Mouse (Mus musculus) gastrocnemius, adult 2 months (tissue): ENCODE results near the gene Tbl1xr1. TPM values are rescaled to one million over a fixed set of nuclear protein-coding genes. Genes with fewer than 3 reads are reported as not detected.

Experiments
- DNase-seq: peaks from one replicate; pipeline ENCODE4 v3.0.0; 2022
- H3K27ac ChIP-seq: fragments of 200-600 bp; 2 replicates; pipeline ENCODE4 v1.8.1; 2022; ENCODE audit warnings: mild to moderate bottlenecking
- H3K4me3 ChIP-seq: fragments of 200-600 bp; 2 replicates; pipeline ENCODE4 v1.8.1; 2022; ENCODE audit warnings: mild to moderate bottlenecking, moderate library complexity
- CTCF ChIP-seq: fragments of 200-600 bp; IDR thresholded peaks from 2 replicates; pipeline ENCODE4 v1.8.1; 2022; ENCODE audit warnings: antibody characterized with exemption, mild to moderate bottlenecking, moderate library complexity
- intact Hi-C: fragments of 180-260 bp; cut with DNase I; formaldehyde crosslinking; loops from one replicate; pipeline ENCODE4 v1.15.1; 2025
- total RNA-seq, 2 experiments: library from RNA; stranded (reverse); gene quantifications; 2 replicates each; pipeline ENCODE4 v1.2.3; 2021

Tbl1xr1 gene
- total RNA-seq, 2 experiments from 2014 or later, result 53.6 to 66.5 TPM

DNA sequence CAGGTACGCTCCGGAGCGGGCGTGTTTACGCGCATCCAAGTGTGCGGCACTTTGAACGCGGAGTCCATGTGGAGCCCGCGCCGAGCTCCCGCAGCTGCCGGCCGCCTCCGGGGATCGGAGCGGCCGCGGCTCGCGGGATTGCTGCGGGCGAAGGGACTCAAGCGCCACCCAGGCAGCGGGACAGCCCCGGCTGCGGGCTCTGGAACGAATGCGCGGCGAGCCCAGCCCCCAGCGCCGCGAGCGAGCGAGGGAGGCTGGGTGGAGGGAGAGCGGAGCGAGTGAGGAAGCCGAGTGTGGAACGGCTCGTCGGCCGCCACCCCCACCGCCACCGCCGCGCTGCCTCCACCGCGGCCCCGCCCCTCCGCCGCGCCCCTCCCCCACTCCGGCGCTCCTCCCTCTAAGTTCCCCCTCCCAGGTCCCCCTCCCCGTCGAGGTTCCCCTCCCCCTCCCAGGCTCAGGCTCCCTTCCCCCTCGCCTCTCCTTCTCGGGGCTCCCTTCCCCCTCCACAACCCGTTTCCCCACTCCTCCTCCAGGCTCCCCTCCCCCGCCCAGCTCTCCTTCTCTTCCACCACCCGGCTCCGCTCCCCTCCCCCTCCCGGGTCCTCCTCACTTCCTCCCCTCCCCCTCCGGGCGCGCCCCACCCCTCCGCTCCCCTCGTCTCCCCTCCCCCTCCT is 428 bp upstream of the Tbl1xr1 start:
- Histone ChIP-seq H3K27ac (peak overlapping the region; percentile 94), H3K4me3 (peak overlapping the region; percentile 97)
- no peak for TF ChIP-seq CTCF
- DNase-seq, result peak; percentile 94
- intact Hi-C loops, result loop anchor here (1.0 to 10.0 kb wide), 8 partner anchors 71 to 1419 kb away; no protein-coding TSS in a partner anchor

DNA sequence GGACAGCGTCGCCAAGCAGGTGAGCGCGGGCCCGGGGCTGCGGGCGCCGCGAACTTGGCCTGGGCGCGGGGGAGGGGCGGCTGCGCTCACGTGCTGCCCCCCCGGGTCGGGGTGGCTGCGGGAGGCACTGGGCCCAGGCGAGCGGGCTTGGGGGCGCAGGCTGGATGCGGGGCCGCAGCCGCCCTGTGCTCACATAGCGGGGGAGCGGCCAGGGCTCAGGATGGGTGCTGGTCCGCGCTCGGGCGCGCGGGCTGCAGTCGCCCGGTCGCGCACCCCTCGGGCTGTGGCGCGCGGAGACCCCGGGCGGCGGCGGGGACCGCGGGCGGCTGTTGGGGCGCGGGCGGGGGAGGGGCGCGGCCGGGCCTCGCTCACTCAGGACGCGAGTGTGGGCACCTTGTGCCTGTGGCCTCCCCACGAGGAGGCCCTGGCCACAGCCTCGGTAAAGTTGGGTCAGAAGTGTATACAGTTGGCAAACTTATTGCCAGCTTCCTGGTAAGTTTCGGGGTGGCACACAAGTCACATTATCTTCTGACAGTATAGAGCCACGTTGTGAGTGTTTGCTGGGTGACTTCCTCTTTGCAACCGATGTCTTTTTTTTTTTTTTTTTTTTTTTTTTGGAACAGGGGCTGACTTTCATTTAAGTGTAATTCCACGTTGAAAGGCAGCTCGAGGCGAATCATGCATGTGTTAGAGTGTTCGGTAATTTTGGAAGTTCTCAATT is 644 bp downstream of the Tbl1xr1 start:
- Histone ChIP-seq H3K4me3 (peak overlapping the region; percentile 97), H3K27ac (peak overlapping the region; percentile 94)
- no peak for DNase-seq
- intact Hi-C loops, result loop anchor here (1.0 to 10.0 kb wide), 8 partner anchors 70 to 1420 kb away; no protein-coding TSS in a partner anchor
- TF ChIP-seq CTCF, result no peak

DNA sequence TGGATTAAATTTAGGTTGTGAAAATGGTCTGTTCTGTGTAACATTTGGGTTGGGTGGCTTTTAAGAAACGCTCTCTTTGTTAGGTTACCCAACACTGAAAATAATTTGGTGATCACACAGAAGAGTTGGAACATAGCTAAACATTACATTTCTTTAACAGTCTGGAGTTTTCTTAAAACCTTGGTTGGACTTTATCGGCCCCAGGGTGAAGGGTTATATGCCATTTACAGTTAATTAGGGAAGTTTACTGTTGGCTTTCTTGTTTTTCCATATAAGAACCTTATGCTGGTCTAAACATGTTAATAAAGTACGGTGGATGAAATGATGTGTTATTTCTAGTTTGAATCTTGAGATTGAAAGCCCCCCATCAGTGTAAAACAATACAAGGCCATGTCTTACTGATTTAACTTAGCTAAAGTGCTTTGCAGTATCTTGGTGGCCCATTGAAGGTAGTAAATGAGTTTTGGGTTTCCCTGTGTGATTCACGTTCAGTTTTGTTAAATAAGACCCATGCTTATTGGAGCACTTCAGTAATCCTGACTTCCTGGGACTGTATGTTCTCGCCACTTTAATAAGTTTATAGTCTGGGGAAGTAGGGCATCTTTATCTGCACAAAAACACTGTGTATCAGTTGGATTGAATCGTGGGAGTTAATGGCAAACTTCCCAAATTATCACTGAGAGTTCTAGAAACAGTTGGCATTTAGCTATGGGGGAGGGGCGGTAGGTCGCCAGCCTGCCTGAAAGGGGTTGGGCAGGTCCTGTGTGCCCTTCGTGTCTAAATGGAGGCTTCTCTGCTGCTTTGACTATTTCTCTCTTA is 1.4 kb downstream of the Tbl1xr1 start:
- Histone ChIP-seq H3K27ac (peak overlapping the region; percentile 94), H3K4me3 (peak overlapping the region; percentile 97)
- intact Hi-C loops, result loop anchor here (2.0 to 10.0 kb wide), 7 partner anchors 69 to 1421 kb away; no protein-coding TSS in a partner anchor
- no peak for TF ChIP-seq CTCF
- peak; percentile 52 for DNase-seq

DNA sequence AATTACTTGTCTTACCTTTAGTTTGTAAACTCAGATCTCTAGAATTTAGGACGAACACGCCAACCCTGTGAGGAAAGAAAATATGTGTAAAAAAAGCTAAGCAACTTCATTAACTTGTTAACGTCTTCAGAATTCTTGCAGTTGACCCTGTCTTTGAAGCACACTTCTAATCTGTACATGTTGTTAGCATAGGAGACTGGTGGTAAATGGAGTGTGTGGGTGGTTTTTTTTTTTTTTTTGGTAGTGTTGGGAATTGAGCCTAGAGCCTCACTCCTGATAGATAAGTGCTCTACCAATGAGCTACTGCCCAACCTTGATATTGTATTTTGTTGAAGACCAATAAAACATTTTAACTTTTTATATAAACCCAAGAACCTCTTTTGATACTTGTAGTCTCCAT is 2.1 kb downstream of the Tbl1xr1 start:
- intact Hi-C loops, result loop anchor here (2.0 to 10.0 kb wide), 6 partner anchors 110 to 1421 kb away; no protein-coding TSS in a partner anchor
- no peak for TF ChIP-seq CTCF
- Histone ChIP-seq H3K27ac (peak overlapping the region; percentile 94), H3K4me3 (peak overlapping the region; percentile 97)
- DNase-seq, result no peak

DNA sequence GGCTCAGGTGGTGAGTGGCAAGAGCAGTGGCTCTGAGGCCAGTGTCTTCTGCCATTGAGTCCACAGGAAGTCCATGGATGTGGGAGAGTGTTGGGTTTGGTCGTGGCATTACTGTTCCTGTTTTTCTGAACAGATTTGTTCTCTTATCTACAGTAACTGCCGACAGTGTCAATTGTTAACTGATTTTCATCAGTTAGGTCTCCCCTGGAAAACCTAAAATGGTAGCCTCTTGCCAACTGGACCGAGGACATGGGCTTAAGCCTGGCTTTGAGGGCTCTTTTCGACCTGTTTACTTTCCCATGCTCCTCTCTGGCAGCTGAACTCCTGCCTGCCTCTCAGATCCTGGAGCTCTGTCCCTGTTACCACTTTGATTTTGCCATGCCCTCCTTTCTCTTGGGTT is 5.4 kb downstream of the Tbl1xr1 start:
- DNase-seq, result no peak
- no peak for TF ChIP-seq CTCF
- H3K27ac ChIP-seq, result 0 out of 2 replicates have a peak overlapping the region, but pooled peaks have one; percentile 0
- intact Hi-C loops, result loop anchor here (5.0 kb wide), 1 partner anchor 35 kb away; no protein-coding TSS in a partner anchor
- H3K4me3 ChIP-seq, result no peak overlapping the region

DNA sequence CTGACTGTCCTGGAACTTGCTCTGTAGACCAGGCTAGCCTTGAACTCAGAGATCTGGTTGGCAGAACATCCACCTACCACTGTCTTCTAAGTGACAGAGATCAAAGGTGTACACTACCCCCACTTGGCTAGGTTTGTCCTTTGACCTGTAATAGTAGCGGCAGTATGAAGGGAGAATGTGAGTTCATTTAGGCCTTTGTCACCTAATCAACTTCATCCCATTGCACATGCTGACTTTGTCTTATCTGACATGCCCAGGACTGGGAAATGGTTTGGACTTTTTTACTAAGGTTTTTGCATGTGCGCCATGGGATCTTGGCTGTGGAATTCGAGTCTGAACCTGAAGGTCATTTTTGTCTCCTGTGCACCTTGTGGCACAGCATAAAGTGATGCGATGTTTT is 6.4 kb downstream of the Tbl1xr1 start:
- no peak overlapping the region for H3K4me3 ChIP-seq
- DNase-seq, result no peak
- no peak for TF ChIP-seq CTCF
- intact Hi-C loops, result loop anchor here (5.0 kb wide), 1 partner anchor 34 kb away; no protein-coding TSS in a partner anchor
- H3K27ac ChIP-seq, result no peak overlapping the region

DNA sequence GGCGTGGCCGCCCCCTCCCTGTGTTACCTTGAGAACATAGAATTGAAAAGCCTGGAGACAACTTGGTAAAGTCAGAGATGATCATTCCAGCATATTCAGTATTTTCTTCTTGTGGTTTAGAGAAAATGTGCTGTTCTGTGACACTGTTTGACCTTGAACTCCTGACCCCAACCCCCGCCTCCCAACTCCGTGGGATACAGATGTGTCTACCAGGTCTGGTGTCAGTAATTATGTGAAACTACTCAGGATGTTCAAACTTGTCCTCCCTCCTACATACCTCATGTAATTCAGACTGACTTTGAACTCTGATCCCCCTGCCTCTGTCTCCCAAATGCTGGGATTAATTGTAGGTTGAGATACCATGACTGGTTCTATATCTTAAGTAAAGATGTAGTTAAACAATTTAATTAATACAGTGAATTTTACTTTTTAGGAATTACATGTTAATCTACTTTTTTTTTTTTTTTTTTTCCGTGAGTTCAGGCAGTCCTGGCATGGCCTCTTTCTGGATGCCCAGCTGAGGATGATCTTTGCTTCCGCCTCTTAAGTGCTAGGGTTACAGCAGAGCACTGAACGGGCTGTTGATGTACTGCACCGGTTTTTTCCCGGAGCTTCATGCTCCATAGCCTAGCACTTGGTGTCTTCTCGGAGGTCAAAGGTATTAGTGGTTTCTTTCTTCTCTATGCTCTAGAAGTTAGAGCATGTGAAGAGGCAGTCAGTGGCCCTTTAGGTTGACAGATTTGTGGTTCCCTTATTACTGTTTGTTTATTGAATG is 8.0 kb downstream of the Tbl1xr1 start:
- intact Hi-C loops, result loop anchor here (5.0 kb wide), 1 partner anchor 33 kb away; no protein-coding TSS in a partner anchor
- Histone ChIP-seq H3K27ac (peak overlapping the region; percentile 46), H3K4me3 (no peak overlapping the region)
- DNase-seq, result no peak
- no peak for TF ChIP-seq CTCF

DNA sequence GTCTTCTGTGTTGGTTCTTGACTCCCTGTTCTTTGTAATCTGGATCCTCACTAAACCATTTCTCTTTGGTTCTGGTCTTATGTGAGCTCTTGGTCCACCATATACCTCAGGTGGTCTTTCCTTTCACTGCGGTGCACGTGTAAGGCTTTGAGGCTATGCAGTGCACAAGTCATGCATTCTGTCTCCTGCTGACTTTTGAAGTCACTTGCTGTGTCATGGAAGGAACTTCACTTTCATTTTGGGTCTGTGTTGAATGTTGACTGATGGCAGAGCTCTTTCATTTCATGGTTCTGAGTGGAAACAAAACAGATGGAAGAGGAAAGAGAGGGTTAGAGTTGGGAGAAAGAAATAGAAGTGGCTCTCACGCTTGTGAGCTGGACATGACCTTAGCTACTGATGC is 13.4 kb downstream of the Tbl1xr1 start:
- TF ChIP-seq CTCF, result no peak
- intact Hi-C loops, result no loop called here
- Histone ChIP-seq H3K4me3 (no peak overlapping the region), H3K27ac (peak overlapping the region; percentile 75)
- DNase-seq, result no peak

DNA sequence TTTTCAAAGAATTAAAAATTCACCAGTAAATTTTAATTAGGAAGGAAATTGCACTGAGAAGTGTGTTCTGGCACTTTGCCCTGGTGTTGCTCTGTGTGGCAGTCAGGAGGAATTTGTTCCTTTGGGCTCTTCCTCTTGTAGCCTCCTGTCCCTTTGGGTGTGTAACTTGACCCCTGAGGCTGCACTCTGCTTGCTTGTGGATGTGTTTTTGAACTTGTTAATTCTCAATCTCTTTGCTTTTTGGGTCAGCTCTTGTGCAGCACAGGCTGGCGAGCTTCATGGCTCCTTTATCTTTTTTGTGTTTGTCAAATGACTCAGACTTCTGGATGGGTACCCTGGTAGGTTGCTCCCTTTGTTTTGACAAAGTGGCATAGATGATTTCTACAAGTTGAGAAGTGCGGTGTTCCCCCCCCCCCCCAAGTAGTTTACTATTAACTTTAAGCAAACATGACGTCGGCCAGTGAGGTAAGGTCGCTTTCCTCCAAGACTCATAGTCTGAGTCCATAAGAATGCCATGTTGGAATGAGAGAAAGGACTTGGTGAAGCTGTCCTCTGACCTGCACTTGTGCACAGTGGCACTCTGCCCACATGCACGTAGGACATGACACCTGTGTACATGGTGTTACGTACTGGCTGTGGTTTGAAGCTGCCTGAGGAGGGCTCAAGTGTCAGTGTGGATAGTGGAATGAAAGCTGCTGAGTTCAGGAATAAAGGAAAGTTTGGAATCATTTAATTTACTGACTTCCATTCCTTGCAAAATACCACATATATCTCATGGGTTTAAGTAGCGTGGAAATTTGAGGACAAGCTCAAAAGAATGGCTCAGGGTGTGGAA is 14.2 kb downstream of the Tbl1xr1 start:
- TF ChIP-seq CTCF, result no peak
- peak; percentile 71 for DNase-seq
- H3K27ac ChIP-seq, result peak overlapping the region; percentile 75
- intact Hi-C loops, result no loop called here
- H3K4me3 ChIP-seq, result no peak overlapping the region

DNA sequence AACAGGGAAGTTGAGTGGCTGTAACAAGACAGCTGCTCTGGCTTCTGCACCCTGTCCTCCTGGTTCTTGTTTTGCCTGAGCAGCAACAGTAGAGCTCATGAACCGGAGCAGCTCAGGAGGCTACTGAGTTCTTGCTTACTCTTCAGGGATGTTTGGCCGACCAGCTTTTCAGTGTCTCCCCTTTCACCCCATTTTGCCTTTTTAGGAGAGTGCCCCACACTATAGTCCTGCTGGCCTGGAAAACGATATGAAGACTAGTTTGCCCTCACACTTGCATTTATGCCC is 14.8 kb downstream of the Tbl1xr1 start:
- no peak for DNase-seq
- peak overlapping the region; percentile 75 for H3K27ac ChIP-seq
- no peak overlapping the region for H3K4me3 ChIP-seq
- intact Hi-C loops, result no loop called here
- TF ChIP-seq CTCF, result no peak

DNA sequence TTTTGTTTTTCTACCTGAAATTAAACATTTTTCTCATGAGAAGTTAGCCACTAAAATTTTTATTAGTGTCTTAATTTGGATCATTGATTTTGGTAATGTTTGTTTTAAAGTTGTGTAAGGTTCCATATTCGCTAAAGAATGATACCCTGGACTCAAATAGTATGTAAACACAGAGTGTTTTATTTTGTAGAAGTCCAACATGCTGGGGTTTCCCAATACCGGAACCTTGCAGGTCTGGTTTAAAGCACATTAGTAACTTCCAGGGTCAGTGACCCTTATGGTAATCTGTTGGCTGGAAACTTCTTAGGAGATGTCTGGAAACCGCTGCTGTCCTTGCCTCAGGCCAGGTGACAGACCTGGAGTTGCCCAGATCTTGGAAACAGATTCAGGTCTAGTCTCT is 15.2 kb downstream of the Tbl1xr1 start:
- peak overlapping the region; percentile 75 for H3K27ac ChIP-seq
- intact Hi-C loops, result no loop called here
- no peak for TF ChIP-seq CTCF

More for the DNA sequence above, 15.2 kb downstream of the Tbl1xr1 start:
- no peak overlapping the region for H3K4me3 ChIP-seq
- no peak for DNase-seq
